Mouse (Mus musculus) adrenal gland, postnatal 14 days (tissue): ENCODE data around the gene Daw1. TPM values are rescaled to one million over a fixed set of nuclear protein-coding genes. Genes with fewer than 3 reads are reported as not detected.
A peak's percentile ranks its signal among the peaks of the same experiment; 100 is the strongest.

Source experiments
- DNase-seq: peaks from one replicate; pipeline ENCODE4 v3.0.0; 2021; ENCODE audit warnings: mixed read lengths
- total RNA-seq: library from RNA; stranded (reverse); gene quantifications from 2 replicates; pipeline ENCODE4 v1.2.3, GENCODE M21; 2021

Daw1 gene
- total RNA-seq, 1 experiment from 2014 or later: not detected

DNA sequence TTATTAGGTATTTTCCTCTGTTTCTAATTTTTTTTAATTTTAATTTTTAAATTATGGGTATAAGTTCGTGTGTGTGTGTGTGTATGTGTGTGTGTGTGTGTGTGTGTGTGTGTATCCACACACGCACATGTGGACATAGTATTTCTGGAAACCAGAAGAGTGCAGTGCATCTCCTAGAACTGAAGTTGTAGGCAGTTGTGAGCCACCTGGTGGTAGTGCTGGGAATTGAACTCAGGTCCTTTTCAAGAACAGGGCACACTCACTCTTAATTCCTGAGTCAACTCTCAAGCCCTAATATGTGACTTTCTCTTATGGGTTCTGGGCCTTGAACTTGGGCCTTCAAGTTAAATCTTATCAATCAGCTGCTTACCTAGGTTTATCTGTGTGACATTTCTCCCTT lies 27.6 kb downstream of the Daw1 start:
- peak; percentile 63 for DNase-seq

- DNase-seq: no peak
These were observed 50.4 kb downstream of the Daw1 start for GRCm38 (mm10) chr1:83209981-83210380.

GRCm38 (mm10) chr1:83218260-83218659 lies 58.7 kb downstream of the Daw1 start:
- DNase-seq: no peak

DNA sequence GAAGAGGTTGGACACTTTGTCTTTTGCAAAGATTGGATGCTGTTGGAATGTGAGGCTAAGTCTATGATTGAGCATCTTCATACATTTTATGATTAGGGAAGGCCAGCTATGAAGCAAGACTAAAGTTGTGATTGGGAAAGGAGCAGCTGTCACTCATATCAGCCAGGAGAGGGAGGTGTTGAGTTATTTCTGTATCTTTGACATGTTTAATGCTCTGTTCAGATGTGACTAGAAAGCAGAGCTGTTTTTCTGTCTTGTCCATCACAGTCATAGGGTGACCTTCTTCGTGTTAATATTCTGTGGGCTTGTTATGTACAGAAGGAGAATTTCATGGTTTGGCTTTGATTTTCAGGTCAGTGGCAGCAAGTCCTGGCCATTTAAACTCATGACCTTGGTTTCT lies 63.5 kb downstream of the Daw1 start:
- no peak for DNase-seq

GRCm38 (mm10) chr1:83224423-83224960 lies 64.9 kb downstream of the Daw1 start:
- no peak for DNase-seq

DNA sequence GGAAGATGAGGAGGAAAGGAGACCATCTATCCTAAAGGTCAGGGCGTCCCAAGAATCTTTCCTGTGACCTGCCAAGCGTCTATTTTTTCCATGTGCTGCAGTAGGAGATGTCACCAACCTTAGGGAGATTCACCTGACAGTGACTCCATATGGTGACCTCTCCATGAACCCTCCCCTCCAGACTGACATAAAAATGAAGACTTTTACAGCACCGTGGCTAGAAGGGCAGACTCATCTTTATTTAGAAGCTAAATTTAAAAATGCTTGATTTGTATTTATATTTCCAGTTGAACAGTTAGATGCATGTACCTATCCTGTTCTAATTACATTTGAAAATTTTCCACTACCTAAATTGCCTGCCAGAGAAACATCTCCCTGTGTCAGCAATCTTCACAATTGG lies 68.4 kb downstream of the Daw1 start:
- DNase-seq: no peak

GRCm38 (mm10) chr1:83248235-83248746 lies 88.7 kb downstream of the Daw1 start:
- DNase-seq: no peak

- no peak for DNase-seq
These were observed 92.2 kb downstream of the Daw1 start for GRCm38 (mm10) chr1:83251746-83252145.

Other genes with a start within 250 kb of the Daw1 start
- not detected in 2 replicates for gene A030005L19Rik, start 246.4 kb upstream of the Daw1 start, total RNA-seq
- gene A030014E15Rik, start 234.8 kb upstream of the Daw1 start, total RNA-seq: not detected in 2 replicates
- gene Gm6217, start 228.4 kb upstream of the Daw1 start, total RNA-seq: not detected in 2 replicates
- not detected in 2 replicates for gene A030003K21Rik, start 216.4 kb upstream of the Daw1 start, total RNA-seq
- gene Gm7544, start 203.7 kb upstream of the Daw1 start, total RNA-seq: not detected in 2 replicates
- not detected in 2 replicates for gene Gm47955, start 199.5 kb upstream of the Daw1 start, total RNA-seq
- gene Gm47959, start 159.2 kb upstream of the Daw1 start, total RNA-seq: not detected in 2 replicates
- 0.26 TPM in 1 of 2 replicates, not detected in the other for gene Slc19a3, start 121.3 kb upstream of the Daw1 start, total RNA-seq
- gene Krtap28-10, start 117.3 kb upstream of the Daw1 start, total RNA-seq: not detected in 2 replicates
- gene Gm47969, start 114.8 kb upstream of the Daw1 start, total RNA-seq: not detected in 2 replicates
- not detected in 2 replicates for gene A030005K14Rik, start 100.4 kb upstream of the Daw1 start, total RNA-seq
- gene Krtap28-13, start 98.8 kb upstream of the Daw1 start, total RNA-seq: not detected in 2 replicates
- not detected in 2 replicates for gene Ccl20, start 43.0 kb upstream of the Daw1 start, total RNA-seq
- 4.5 and 6.5 TPM in 2 replicates for gene Sphkap, start 248.4 kb downstream of the Daw1 start, total RNA-seq